Mouse (Mus musculus): Measurements from ENCODE around the gene Pkp4.

DNA sequence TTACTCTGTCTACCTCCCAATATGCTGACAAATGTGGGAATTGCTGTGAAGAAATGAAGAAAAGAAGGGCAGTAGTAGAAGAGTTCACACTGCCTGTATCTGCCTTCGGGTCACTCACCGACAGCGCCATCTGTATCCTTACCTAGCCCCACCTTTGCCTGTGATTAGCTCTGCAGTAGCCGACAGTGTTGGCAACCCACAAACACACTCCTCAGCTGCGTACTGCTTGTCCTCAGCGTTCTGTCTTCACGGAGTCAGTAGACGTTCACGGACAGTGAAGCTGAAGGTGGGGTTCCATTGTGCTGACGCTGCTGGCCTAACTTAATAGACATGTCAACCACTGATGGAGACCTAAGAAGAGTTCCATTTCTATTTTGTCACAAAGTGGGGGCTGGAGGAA, 81.5 kb downstream of the Pkp4 start:
- TF ChIP-seq MYC (IDR thresholded peaks at IDR 0.05; ENCODE audit: low read depth, low read length): no peak
- TF ChIP-seq NRF1 (IDR thresholded peaks at IDR 0.05; ENCODE audit: insufficient read depth, low read depth, low read length, poor library complexity, severe bottlenecking): no peak
- no peak for TF ChIP-seq CTCF (IDR thresholded peaks at IDR 0.05 in 2 of 3, conservative IDR thresholded peaks at IDR 0.05 in 1 of 3; ENCODE audit: control insufficient read depth in 1 of 3, insufficient read depth in 1 of 3, low read depth in 2 of 3, low read length in 3 of 3, poor library complexity in 1 of 3, severe bottlenecking in 1 of 3)
- TF ChIP-seq POLR2A (IDR thresholded peaks at IDR 0.05; ENCODE audit: control insufficient read depth in 1 of 2, insufficient read depth in 1 of 2, low read depth in 1 of 2, low read length in 2 of 2, poor library complexity in 1 of 2): no peak
- TF ChIP-seq ZC3H11A (IDR thresholded peaks at IDR 0.05; ENCODE audit: low read depth, low read length): no peak
- no peak for TF ChIP-seq MAZ (IDR thresholded peaks at IDR 0.05; ENCODE audit: low read depth, low read length)
- no peak for TF ChIP-seq TCF12 (IDR thresholded peaks at IDR 0.05; ENCODE audit: low read depth, low read length)
- no peak for TF ChIP-seq NELFE (IDR thresholded peaks at IDR 0.05; ENCODE audit: low read depth, low read length)
- TF ChIP-seq USF2 (IDR thresholded peaks at IDR 0.05; ENCODE audit: borderline replicate concordance in 1 of 2, insufficient read depth in 1 of 2, low read depth in 1 of 2, low read length in 2 of 2): no peak
- TF ChIP-seq BHLHE40 (IDR thresholded peaks at IDR 0.05; ENCODE audit: borderline replicate concordance, low read depth, low read length): no peak
- no peak for TF ChIP-seq ETS1 (IDR thresholded peaks at IDR 0.05; ENCODE audit: low read depth, low read length)
- no peak for TF ChIP-seq POLR2AphosphoS2 (IDR thresholded peaks at IDR 0.05; ENCODE audit: low read length)
